Mouse (Mus musculus) CH12.LX (cell line): ENCODE data around the gene 6030408B16Rik.

Experiments
- CHD1 ChIP-seq: IDR thresholded peaks from 2 replicates; pipeline ENCODE4 v1.6.1; 2012; ENCODE audit warnings: low read depth, low read length, improper control_type of control experiment, inconsistent platforms
- ELF1 ChIP-seq: IDR thresholded peaks from 2 replicates; pipeline ENCODE4 v1.6.1; 2014; ENCODE audit warnings: low read depth, mild to moderate bottlenecking, inconsistent platforms, low read length, improper control_type of control experiment
- HCFC1 ChIP-seq: IDR thresholded peaks from 2 replicates; pipeline ENCODE4 v1.6.1; 2012; ENCODE audit warnings: low read depth, mild to moderate bottlenecking, inconsistent platforms, low read length, improper control_type of control experiment
- MAX ChIP-seq: IDR thresholded peaks from 2 replicates; pipeline ENCODE4 v1.6.1; 2011; ENCODE audit warnings: low read length, improper control_type of control experiment
- SMC3 ChIP-seq: IDR thresholded peaks from 2 replicates; pipeline ENCODE4 v1.6.1; 2011; ENCODE audit warnings: low read depth, low read length, improper control_type of control experiment
- USF1 ChIP-seq: IDR thresholded peaks from 2 replicates; pipeline ENCODE4 v1.6.1; 2014; ENCODE audit warnings: low read depth, mild to moderate bottlenecking, inconsistent platforms, low read length, improper control_type of control experiment

DNA sequence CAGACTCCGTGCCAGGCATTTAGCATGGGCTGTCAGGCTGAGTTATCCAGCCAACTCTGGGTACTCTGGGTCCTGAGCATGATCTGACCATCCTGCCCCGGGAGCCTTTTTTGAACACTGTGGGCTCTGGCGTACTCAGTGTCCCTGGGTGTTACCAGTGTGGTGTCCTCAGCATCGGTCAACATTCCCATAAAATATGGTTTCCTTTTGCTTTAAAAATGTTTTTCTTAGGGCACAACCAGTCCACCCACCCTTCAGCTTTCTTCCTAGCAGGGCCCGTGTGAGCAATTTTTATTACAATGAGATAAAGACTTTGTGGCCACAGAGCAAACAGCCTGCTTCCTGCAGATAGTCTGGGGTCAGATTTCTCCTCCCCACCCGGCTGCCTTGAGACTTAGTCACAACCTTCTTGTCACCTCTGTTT lies 27.6 kb downstream of the 6030408B16Rik start:
- TF ChIP-seq SMC3 (no peak), USF1 (no peak), HCFC1 (no peak), MAX (no peak), ELF1 (no peak), CHD1 (no peak)
